Mouse (Mus musculus): ENCODE measurements around the gene Pcp4.

DNA sequence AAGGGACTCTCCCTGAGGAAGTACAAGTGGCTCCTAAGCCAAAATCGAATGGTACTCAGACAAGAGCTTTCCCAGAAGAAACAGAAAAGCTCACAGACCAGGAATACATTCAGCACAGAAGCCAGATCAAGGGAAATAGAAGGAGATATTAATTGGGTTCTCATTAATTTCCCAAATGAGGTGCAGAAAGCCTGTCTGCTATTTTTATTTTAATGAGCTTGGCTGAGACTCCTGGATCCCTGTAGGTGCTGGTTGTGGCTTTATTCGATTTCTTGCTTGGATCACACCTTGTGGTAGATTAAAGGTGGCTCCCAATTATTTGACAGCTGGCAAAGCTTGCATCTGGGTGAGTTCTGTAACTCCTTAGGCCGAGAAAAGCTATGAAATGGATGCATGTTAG, 35.2 kb downstream of the Pcp4 start:
- TF ChIP-seq CTCF (IDR thresholded peaks at IDR 0.05; ENCODE audit: extremely low read depth, insufficient read depth, insufficient read length, insufficient replicate concordance) (no peak), POLR2A (IDR thresholded peaks at IDR 0.05; ENCODE audit: low read depth, low read length) (no peak)

All from spleen, adult 2 months (tissue).